Mouse (Mus musculus) macrophage (primary cell): Measurements from ENCODE around the gene Arhgef26. TPM values are rescaled to one million over a fixed set of nuclear protein-coding genes. Genes with fewer than 3 reads are reported as not detected.

Experiments used
- H3K27ac ChIP-seq: fragments of 350-480 bp; formaldehyde crosslinking; 2 replicates; pipeline ENCODE4 v1.9.0; 2021
- H3K36me3 ChIP-seq: fragments of 350-480 bp; formaldehyde crosslinking; 2 replicates; pipeline ENCODE4 v1.9.0; 2021; ENCODE audit errors: inconsistent target
- H3K4me3 ChIP-seq: fragments of 350-480 bp; formaldehyde crosslinking; 2 replicates; pipeline ENCODE4 v1.9.0; 2021; ENCODE audit errors: inconsistent target
- H3K79me2 ChIP-seq: fragments of 350-480 bp; formaldehyde crosslinking; 2 replicates; pipeline ENCODE4 v1.9.0; 2021; ENCODE audit errors: inconsistent target
- WGBS: methylation state at CpG from one replicate; pipeline ENCODE4 v1.1.7; 2026; ENCODE audit warnings: inconsistent platforms; ENCODE audit not compliant: missing documents; 5-methylcytosine and 5-hydroxymethylcytosine counted together
- polyA plus RNA-seq: library from polyadenylated mRNA; stranded (reverse); fragments of 250-400 nt; gene quantifications from 3 replicates; pipeline ENCODE4 v1.2.4, GENCODE M21; 2018; ENCODE audit warnings: inconsistent platforms

Gene Arhgef26
- polyA plus RNA-seq, 1 experiment from 2014 or later = not detected

GRCm38 (mm10) chr3:62404477-62405246 is 66.5 kb downstream of the Arhgef26 start:
- Histone ChIP-seq H3K27ac (no peak overlapping the region), H3K4me3 (no peak overlapping the region), H3K79me2 (no peaks in the 10 kb centered on the region), H3K36me3 (no peaks in the 10 kb centered on the region)
- 96% methylated on average over 7 of the region's 7 CpGs for WGBS

GRCm38 (mm10) chr3:62409555-62410182 is 71.5 kb downstream of the Arhgef26 start:
- WGBS = 90% methylated on average over 8 of the region's 8 CpGs
- Histone ChIP-seq H3K4me3 (no peak overlapping the region), H3K79me2 (no peaks in the 10 kb centered on the region), H3K27ac (no peak overlapping the region), H3K36me3 (no peaks in the 10 kb centered on the region)

GRCm38 (mm10) chr3:62410491-62410890 is 72.3 kb downstream of the Arhgef26 start:
- no peaks in the 10 kb centered on the region for H3K36me3 ChIP-seq
- H3K4me3 ChIP-seq = no peak overlapping the region
- WGBS = 90% methylated on average over 4 of the region's 4 CpGs
- no peak overlapping the region for H3K27ac ChIP-seq
- H3K79me2 ChIP-seq = no peaks in the 10 kb centered on the region

- WGBS = 89% methylated on average over 7 of the region's 7 CpGs
- Histone ChIP-seq H3K4me3 (no peak overlapping the region), H3K36me3 (no peaks in the 10 kb centered on the region)
Measured at GRCm38 (mm10) chr3:62412704-62413103, 74.6 kb downstream of the Arhgef26 start.

GRCm38 (mm10) chr3:62414926-62415325 is 76.8 kb downstream of the Arhgef26 start:
- WGBS = 93% methylated on average over 4 of the region's 4 CpGs
- no peak overlapping the region for H3K27ac ChIP-seq
- H3K79me2 ChIP-seq = no peaks in the 10 kb centered on the region
- H3K36me3 ChIP-seq = no peaks in the 10 kb centered on the region
- H3K4me3 ChIP-seq = no peak overlapping the region

More at GRCm38 (mm10) chr3:62412704-62413103, 74.6 kb downstream of the Arhgef26 start:
- H3K27ac ChIP-seq = no peak overlapping the region
- H3K79me2 ChIP-seq = no peaks in the 10 kb centered on the region

GRCm38 (mm10) chr3:62417458-62417857 is 79.3 kb downstream of the Arhgef26 start:
- no peak overlapping the region for H3K4me3 ChIP-seq
- H3K36me3 ChIP-seq = no peaks in the 10 kb centered on the region
- no peaks in the 10 kb centered on the region for H3K79me2 ChIP-seq
- 87% methylated on average over 6 of the region's 6 CpGs for WGBS
- H3K27ac ChIP-seq = no peak overlapping the region

- Histone ChIP-seq H3K79me2 (no peaks in the 10 kb centered on the region), H3K4me3 (no peak overlapping the region)
Measured at GRCm38 (mm10) chr3:62418387-62419138, 80.4 kb downstream of the Arhgef26 start.

DNA sequence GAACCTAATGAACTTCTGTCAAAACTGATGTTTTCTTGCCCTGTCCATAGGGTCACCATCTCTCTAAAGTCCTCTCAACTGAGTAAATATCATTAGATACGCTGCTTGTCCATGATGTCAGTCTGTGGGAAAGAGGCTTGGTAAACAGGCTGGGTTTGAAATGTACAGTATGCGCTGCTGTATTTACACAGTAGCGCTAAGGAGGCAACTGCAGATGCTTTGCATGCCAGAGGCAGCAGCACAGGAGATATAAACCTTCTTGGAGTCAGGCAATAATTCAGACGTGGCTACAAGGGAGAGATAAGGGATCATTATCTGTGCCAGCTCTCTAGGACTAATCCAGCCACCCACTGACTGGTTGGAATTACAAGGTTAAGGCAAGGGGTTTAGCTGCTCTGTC is 95.5 kb downstream of the Arhgef26 start:
- WGBS = 94% methylated on average over 4 of the region's 4 CpGs
- H3K79me2 ChIP-seq = no peaks in the 10 kb centered on the region
- no peak overlapping the region for H3K4me3 ChIP-seq
- no peaks in the 10 kb centered on the region for H3K36me3 ChIP-seq
- no peak overlapping the region for H3K27ac ChIP-seq

More at GRCm38 (mm10) chr3:62418387-62419138, 80.4 kb downstream of the Arhgef26 start:
- WGBS = 88% methylated on average over 6 of the region's 6 CpGs
- no peak overlapping the region for H3K27ac ChIP-seq
- H3K36me3 ChIP-seq = no peaks in the 10 kb centered on the region

GRCm38 (mm10) chr3:62435923-62436322 is 97.8 kb downstream of the Arhgef26 start:
- no peaks in the 10 kb centered on the region for H3K79me2 ChIP-seq
- no peak overlapping the region for H3K4me3 ChIP-seq

DNA sequence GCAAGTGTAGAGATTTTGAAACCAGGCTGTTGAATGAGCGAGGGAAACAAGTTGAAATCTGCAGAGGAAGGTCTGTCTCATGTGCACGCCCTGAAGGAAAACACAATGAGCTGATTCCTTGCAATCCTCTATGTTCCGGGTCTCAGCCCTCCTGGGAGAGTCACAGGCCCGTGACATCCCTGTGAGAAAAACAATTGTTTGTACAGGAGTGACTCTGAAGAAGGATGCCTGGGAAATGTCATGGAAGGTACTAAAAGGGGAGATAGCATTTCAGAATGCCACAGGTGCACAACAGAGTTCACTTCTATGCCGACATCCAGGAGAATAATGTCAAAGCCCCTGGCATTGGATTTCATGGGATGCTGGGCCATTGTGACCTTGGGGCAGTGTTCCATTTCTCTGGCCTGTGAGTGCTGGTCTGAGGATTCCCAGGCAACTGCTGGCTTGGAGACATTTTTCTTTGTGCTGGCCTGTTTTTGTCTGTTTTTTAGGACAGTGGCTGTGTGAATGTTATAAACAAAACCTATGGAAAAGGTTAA is 102.4 kb downstream of the Arhgef26 start:
- 99% methylated on average over 5 of the region's 5 CpGs for WGBS
- H3K4me3 ChIP-seq = no peak overlapping the region
- no peak overlapping the region for H3K27ac ChIP-seq
- H3K36me3 ChIP-seq = no peaks in the 10 kb centered on the region
- no peaks in the 10 kb centered on the region for H3K79me2 ChIP-seq

More at GRCm38 (mm10) chr3:62435923-62436322, 97.8 kb downstream of the Arhgef26 start:
- no peaks in the 10 kb centered on the region for H3K36me3 ChIP-seq
- H3K27ac ChIP-seq = no peak overlapping the region

GRCm38 (mm10) chr3:62443582-62444194 is 105.5 kb downstream of the Arhgef26 start:
- Histone ChIP-seq H3K4me3 (no peak overlapping the region), H3K27ac (no peak overlapping the region), H3K36me3 (no peaks in the 10 kb centered on the region), H3K79me2 (no peaks in the 10 kb centered on the region)
- 44% methylated on average over 12 of the region's 12 CpGs for WGBS

GRCm38 (mm10) chr3:62446271-62446670 is 108.1 kb downstream of the Arhgef26 start:
- H3K4me3 ChIP-seq = no peak overlapping the region
- 94% methylated on average over 7 of the region's 7 CpGs for WGBS
- no peak overlapping the region for H3K27ac ChIP-seq

GRCm38 (mm10) chr3:62447151-62447550 is 109.0 kb downstream of the Arhgef26 start:
- WGBS = 80% methylated on average over 8 of the region's 8 CpGs
- no peaks in the 10 kb centered on the region for H3K79me2 ChIP-seq
- no peak overlapping the region for H3K27ac ChIP-seq
- H3K36me3 ChIP-seq = no peaks in the 10 kb centered on the region
- no peak overlapping the region for H3K4me3 ChIP-seq

More at GRCm38 (mm10) chr3:62446271-62446670, 108.1 kb downstream of the Arhgef26 start:
- H3K36me3 ChIP-seq = no peaks in the 10 kb centered on the region
- H3K79me2 ChIP-seq = no peaks in the 10 kb centered on the region

- no peaks in the 10 kb centered on the region for H3K36me3 ChIP-seq
- 95% methylated on average over 4 of the region's 4 CpGs for WGBS
- no peak overlapping the region for H3K4me3 ChIP-seq
- no peaks in the 10 kb centered on the region for H3K79me2 ChIP-seq
- no peak overlapping the region for H3K27ac ChIP-seq
Measured at GRCm38 (mm10) chr3:62449871-62450496, 111.8 kb downstream of the Arhgef26 start.
